Mouse (Mus musculus) layer of hippocampus, postnatal 14 days (tissue): Measurements from ENCODE around the gene Phox2a. TPM values are rescaled to one million over a fixed set of nuclear protein-coding genes. Genes with fewer than 3 reads are reported as not detected.

Source experiments
- DNase-seq, 2 experiments: peaks; one replicate each; pipeline ENCODE4 v3.0.0; 2021 to 2022; ENCODE audit warnings: low spot score in 2 of 2, mixed read lengths in 1 of 2
- long read RNA-seq, 2 experiments: library from polyadenylated mRNA; stranded (forward); transcript quantifications; one replicate each; pipeline ENCODE4 v2.0.0; 2021
- total RNA-seq, 2 experiments: library from RNA; stranded (reverse); gene quantifications; 2 replicates each; pipeline ENCODE4 v1.2.3; 2021

Gene Phox2a
- total RNA-seq = not detected
- long read RNA-seq, experiment 1 = 0 reads
- long read RNA-seq, experiment 2 = 0 reads

DNA sequence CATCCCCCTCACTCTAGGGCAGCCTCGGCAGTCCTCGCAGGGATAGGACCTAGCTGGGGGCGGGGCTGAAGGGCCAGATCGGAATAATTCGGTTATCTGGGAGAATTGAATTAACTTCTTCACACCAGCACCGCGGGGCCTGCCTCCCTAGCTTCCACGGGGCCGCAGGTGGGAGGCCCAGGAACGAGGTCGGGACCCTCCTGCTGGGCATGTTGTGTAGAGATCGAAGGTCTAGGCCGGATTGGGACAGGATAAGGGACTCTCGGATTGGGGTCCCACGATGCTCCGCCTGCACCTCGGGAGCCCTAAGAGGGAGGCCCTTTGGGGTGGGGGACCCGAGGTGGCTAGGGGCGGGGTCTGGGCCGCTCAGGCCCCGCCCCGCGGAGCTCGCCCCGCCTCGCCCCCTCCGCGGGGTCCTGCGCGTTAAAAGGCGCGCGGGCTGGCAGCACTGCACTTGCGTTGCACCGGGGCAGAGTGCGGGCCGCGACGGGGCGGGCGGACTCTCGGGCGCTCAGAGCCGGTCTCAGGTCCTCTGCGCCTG lies at the start of gene Phox2a:
Gene Phox2a, plus strand, starts transcription at position 453 of the 541 bp plus-strand sequence.
- no peak for DNase-seq

DNA sequence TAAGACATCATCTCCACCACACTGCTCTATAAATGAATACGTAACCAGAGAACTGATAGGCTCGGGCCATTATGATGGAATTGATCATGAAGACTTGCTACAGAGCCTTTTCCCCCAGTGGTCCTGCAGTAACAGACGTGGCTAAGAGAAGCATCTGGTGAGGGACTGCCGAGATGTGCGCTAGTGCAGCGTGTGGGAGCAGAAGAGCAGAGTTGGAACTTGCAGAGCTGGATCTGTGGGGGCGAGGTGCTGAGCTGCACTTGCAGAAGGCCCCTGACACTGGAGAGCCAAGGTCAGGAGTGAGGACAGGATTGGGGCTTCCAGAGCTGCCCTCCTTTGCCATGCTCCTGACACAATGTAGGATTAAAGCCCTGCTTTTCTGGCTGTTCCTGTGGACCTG lies 48.1 kb upstream of the Phox2a start:
- DNase-seq = no peak

DNA sequence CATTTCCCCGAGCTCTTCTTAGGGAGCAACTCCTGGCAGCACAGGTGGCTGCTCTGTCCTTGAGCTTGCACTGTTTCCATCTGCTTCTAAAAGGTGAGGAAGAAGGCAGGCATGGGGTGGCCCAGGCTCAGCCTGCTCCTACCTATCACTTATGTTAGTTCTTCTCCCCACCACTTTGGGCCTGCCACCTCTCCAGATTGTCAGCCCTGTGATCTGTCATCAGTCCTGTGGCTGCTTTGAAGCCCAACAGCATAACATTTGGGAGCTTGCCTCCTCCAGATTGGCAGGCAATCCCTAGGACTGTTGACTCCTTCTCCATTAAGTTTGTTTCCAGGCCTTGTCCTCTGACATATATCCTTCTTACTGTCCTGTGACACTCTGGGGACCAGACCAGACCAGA lies 46.5 kb upstream of the Phox2a start:
- DNase-seq = peak in 1 of 2 experiments; percentile 14

DNA sequence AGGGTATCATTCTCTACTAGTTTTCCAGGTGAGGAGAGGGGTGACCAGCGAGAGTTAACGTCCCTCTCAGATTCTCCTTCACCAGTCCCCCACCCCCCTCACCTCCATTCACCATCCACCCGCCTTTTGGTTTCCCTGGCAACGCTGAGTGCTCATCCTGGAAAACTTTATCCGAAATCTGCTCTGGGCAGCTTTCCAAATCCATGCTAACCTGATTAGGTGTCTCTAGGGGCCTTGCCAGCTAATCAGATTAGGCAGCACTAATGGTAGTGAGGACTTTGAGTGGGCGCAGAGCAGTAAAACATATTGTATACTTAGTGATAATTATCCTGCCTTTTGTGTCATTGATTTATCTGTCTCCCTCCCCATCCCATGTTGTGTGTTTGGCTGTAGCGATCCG lies 45.4 kb upstream of the Phox2a start:
- DNase-seq = peak; percentile 34 to 70

DNA sequence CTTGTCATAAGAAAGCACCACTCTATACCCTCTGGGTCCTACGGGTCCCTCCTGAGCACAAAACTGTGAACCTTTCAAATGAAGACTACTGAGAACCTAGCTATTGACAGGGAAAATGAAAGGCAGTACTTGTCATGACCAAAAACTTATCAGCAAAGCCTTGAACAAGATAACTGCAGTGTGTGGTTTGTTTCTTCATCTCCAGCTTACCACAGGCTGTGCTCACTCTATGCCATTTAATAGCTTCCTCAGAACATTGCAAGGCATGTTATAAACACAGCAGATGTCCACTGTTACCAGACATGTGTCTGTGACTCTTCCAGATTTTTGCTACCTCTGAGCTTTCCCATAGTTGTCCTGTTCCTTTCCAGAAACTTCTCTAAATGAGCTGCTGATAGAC lies 41.1 kb upstream of the Phox2a start:
- DNase-seq = no peak

DNA sequence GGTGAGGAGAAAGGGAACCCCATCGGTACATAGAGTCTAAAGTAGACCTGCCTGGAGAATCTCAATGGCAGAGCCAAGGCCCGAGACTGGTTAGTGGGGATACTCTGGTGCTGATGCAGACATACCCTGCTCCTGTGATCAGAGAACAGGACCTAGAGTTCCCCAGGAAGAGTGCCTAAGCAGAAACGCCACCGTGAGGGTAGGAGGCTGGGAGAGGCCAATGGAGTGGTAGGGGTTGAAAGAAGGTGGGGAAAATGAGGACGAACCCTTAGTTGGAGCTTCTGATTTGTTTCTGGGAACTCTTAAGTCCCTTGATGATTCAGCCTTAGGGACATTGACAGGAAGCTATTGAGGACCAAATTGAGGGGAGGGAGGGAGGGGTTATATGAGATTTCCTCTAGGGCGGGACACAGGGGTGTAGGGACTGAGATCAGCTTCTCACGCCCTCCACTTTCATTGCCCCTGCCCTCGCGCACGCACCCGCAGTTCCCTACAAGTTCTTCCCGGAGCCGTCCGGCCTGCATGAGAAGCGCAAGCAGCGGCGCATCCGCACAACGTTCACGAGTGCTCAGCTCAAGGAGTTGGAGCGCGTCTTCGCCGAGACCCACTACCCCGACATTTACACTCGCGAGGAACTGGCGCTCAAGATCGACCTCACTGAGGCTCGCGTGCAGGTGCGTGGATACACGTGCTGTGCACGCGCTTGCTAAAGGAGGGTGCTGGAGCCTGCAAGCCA lies 2.4 kb downstream of the Phox2a start:
- DNase-seq = no peak

DNA sequence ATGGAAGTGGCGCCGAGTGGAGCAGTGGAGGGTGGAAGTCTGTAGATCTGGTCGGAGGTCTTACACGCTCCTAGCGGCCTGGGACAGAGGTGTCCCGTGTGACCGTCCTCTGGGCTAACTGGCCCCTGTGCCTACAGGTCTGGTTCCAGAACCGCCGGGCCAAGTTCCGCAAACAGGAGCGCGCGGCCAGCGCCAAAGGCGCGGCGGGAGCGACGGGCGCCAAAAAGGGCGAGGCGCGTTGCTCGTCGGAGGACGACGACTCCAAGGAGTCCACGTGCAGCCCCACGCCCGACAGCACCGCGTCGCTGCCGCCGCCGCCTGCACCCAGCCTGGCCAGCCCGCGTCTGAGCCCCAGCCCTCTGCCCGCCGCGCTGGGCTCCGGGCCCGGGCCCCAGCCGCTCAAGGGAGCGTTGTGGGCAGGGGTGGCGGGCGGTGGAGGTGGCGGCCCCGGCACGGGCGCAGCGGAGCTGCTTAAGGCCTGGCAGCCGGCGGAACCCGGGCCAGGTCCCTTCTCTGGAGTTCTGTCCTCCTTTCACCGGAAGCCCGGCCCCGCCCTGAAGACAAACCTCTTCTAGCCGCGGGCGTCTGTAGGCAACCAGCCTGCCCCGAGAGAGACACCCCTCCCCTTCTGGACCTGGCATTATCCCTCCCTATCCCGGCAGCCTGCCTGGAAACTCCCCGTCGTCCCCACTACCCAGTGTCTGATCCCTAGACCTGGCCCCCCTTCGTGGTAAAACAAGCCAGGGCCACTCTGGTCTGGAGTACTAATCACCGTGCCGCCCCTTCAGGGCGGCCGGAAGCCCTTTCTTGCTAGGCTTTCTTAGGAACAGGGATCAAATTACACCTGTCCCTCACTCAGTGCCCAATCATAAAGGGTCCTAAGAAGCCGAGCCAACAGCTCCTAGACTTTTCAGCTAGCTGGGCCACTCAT lies 3.7 kb downstream of the Phox2a start:
- DNase-seq = peak in 1 of 2 experiments; percentile 21

DNA sequence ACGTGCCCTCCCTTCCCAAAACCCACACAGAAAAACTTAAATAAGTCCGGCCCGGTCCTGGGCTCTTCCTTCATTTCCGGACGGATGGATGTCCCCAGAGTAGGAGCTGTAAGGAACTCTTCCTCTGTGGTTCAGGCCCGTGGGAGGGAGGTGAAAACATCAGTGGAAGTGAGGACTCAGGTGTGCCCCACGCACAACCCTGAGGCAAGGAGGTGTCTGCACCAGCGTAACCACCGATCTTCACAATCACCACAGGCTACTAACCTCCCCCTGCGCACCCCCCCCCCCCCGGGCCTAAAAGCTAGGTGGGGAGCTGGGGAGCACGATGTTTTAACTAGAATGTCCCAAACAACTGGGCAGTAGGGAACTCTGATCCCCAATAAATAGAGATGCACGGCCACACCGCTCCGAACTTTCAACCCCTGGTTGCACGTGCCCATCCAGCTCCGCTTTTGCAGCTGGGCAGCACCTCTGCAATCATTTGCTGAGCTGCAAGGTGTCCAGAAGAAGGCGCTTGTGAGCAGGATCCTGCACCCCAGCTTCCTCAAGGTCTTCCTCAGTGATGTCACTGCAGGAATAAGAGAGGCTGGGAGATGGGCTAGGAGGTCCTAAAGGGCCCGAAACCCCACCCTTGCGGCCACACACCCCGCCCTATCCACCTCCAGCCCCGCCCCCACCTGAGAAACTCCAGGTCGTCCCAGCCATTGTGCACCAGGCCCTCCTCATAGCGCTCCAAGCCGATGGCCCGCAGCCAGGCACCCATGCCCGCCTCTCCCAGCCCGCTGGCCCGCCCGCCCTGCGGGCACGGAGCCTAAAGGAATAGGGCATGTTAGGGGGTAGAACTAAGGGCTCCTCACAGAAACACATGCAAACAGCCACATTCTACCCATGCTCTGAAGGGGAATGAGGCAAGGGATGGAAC lies 5.0 kb downstream of the Phox2a start:
- DNase-seq = no peak

DNA sequence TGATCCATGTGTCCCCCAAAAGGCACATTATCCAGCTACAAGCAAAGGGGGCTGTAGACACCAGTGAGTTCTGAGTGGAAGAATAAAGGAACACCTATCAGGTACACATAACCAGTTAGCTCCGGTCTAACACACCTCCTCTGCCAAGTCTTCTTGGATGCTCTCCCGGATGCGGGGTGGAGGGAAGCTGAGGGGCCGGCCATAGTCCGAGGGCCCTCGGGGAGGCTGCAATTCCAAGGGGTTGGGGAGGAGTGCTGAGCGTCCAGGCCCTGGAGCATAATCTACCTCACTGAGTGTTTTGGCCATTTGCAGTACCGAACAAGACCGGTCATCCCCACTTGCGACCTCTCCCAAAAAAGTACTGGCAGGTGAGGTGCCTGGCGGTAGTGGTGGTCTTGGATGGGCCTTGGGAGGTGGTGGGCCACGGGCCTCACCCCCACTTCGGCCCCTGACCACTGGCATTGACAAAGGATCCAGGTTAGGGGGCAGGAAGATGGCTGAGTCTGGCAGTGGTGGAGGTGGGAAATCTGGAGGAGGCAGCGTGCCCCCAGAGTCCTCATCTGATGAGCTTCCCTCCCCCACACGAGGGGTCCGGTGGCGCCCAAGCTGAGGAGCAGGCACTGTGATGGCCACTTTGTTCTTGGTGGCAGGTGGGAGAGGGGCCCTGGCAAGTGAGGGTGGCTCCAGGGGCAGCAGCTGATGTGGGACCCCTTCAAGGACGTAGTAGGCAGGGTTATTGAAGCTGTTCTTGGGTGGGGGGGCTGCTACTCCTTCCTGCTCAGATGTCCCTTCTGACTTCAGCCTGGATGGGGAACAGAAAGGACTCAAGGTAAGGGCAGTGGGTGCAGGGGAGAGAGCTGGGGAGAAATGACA lies 5.9 kb downstream of the Phox2a start:
- no peak for DNase-seq

DNA sequence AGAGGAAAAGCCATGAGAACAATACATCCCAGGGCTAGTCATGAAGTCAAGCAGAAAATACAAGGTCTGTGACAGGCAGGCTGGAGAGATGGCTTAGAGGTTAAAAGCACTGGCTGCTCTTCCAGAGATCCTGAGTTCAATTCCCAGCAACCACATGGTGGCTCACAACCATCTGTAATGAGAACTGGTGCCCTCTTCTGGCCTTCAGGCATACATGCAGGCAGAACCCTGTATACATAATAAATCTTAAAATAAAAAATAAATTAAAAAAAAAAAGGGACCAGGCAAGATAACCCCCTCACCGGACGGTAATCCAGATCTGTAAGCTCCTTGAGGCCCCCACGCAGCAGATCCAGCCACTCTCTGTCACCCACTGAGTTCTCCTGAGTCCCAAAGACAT lies 12.3 kb downstream of the Phox2a start:
- no peak for DNase-seq

DNA sequence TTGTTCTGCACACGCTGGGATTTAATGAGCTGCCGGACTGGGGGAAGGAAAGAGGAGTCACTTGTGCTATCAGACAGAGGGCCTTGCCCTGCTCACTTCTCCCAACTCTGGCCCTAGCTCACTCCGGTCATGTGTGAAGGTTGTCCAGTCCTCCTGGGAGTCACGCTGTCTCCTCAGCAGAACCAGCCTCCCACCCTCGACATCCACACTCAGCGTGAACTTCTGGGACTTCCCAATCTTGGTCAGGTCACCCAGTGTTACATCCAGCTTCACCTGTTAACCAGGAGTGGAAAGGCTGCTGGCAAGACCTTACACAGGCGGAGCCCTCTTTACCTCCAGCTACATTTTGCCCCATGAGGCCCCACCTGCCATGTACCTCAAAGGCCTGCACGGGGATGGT lies 13.3 kb downstream of the Phox2a start:
- DNase-seq = no peak

DNA sequence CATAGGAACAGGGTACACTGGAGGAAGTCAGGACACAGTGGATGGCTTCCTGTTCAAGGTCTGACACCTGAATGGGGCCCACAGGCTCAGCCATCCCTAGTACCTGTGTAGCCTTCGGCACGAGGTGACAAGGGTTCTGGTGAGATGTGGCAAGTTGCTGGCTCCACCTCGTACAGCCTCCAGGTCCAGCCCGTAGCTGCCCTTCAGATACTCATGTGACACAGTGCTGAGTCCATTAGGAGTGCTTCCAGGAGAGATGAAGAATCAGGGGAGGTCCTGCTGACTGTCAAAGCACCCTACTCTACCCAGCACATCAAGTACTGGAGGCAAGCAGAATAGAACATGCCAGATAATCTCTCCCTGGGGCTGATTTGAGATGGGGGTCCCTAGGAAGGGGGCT lies 14.3 kb downstream of the Phox2a start:
- DNase-seq = no peak

DNA sequence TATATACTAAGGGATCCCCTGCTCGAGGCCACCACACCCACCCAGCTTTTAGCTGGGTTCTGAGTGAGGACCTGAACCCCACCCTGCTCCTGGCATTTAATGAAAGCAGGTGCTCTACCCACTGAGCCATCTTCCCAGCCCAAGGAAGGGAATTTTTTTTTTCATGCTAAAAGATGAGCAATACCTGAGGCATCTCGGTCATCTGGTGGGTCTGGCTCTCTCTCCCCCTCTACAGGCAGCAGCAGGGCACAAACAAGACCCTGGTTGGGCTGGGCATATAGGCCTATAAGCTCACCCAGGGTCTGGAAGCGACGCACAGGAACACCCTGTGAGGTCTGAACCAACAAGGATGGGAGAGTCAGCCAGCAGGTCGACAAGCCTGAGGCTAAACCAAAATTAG lies 15.2 kb downstream of the Phox2a start:
- no peak for DNase-seq

DNA sequence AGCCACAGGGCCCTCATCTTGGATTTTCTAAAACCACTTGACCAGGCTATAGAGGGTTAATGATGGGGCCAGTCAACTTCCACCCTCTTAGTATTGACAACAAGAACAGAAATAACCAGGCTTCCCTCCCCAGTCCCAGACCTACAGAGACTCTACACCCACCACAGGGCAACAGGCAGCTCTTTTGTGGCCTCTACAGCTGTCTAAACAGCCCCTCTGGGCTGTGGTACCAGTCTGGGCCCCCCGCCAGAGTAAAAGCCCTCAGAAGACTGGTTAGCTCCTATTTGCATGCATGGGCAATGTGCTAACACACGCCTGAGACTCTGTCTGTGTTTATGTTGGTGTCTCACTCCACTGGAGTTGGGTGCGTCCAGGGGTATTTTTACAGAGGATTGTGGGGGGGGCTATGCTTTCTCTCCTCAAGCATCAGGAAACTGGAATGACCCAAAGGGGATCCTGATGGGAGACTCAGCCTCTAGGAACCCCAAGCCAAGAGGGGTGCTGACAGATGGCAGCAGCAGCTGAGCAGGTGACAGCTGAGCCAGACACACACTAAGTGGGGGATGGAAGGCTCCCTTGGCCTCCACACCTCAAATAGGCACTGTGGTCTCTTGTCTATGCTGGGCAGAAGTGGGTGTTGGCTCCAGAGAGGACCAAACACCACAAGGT lies 15.9 kb downstream of the Phox2a start:
- DNase-seq = peak; percentile 41 to 51

DNA sequence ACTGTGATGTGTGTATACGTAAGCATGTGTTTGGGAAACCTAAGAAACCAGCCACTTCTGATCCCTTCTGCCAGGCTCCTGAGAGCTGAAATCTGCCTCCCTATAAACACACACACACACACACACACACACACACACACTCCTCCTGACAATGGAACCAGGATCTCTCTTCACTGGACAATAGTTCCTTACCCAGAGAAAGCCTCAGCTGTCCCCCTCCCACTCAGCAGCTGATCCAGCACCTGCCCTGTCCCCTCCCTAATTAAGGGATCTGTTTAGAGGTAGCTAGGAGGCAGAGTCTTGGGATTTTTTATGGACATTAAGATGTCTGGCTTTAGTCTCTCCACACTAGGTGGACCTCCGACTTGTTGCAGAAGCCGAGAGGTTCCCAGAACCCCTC lies 16.8 kb downstream of the Phox2a start:
- DNase-seq = no peak

DNA sequence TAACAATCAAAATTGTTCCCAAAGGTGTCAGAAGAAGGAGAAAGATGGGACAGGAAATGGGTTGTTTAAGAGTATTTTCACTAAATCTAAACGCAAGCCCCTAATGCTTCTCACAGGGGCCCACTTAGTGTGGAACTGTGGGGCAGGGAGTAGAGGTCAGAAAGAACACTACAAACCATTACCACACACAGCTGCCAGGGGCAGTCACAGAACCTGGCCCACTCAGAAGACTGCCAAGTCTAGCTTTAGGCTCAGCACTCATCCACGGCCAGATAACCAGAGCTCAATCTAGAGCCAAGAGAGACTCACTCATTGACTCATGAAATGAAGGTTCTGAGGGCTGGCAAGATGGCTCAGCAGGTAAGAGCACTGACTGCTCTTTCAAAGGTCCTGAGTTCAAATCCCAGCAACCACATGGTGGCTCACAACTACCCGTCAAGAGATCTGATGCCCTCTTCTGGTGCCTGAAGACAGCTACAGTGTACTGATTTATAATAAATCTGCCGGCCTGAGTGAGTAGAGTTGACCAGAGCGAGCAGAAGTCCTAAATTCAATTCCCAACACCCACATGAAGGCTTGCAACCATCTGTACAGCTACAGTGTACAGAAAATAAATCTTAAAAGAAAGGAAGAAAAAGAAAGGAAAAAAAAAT lies 17.5 kb downstream of the Phox2a start:
- DNase-seq = no peak

DNA sequence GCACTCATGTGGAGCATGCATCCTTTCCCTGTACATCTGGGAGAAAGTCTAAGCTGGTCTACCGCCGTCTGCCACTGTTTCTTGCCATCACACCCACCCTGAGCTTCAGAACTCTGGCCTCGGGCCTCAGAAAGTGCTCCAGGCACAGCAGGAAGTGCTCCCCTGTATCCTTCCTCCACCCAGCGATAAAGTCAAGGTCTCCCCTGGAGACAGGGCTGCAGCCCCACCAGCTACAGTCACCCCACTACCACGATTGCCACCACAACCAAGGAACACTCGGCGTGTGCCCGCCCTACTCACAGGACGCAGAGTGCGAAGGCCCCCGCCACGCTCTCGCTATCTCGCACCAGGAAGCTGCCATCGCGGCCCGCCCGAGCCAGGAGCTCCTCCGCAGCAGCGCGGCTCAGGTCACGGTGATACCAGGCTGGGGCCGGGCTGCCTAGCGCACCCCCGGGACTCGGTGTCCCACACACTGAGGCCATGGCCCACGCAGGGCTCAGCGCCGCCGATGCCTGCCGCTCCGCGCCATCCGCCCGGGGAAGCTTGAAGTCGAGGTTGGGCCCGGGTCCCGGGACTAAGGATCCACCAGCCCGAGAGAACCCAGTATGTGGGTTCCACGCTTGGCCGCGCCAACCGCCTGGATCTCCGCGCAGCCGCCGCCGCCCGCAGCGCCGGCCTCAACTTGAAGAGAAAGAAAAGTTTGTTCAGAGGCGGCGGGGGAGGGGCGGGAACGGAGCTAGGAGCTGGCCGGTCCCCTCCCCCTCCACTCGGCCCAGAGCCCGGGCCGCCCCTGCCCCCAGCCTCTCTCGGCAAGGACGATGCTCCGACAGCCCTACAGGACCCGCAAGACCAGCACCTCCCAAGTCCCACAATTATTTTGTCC lies 18.4 kb downstream of the Phox2a start:
- peak; percentile 47 to 51 for DNase-seq

DNA sequence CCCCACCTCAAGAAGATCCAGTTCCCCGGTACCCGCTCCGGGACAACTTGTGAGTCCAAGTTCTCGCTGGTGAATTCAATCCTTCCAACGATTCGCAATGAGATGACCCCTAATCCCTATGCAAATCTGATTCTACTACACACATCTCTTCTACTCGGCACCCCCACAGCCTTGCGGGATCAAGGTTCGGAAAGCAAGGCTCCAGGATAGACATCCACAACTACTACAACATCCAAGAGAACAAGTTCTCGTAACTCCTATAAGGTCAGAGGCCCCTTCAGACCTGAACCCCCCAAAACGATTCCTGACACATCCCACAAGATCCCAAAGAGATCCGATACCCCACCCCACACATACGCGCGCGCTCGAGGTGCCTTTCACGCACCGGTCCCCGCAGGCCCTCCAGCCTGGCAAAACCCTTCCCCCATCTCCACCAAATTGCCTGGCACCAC lies 19.1 kb downstream of the Phox2a start:
- DNase-seq = peak in 1 of 2 experiments; percentile 16
